Mouse (Mus musculus) B cell, adult (primary cell): Measurements from ENCODE around the gene Cldn2. TPM values are rescaled to one million over a fixed set of nuclear protein-coding genes. Genes with fewer than 3 reads are reported as not detected.

Source experiments
- total RNA-seq: library from RNA; stranded (reverse); gene quantifications from 4 replicates; pipeline ENCODE4 v1.2.4, GENCODE M21; 2023; ENCODE audit not compliant: inconsistent age

Gene Cldn2
- not detected in 4 replicates for total RNA-seq

DNA sequence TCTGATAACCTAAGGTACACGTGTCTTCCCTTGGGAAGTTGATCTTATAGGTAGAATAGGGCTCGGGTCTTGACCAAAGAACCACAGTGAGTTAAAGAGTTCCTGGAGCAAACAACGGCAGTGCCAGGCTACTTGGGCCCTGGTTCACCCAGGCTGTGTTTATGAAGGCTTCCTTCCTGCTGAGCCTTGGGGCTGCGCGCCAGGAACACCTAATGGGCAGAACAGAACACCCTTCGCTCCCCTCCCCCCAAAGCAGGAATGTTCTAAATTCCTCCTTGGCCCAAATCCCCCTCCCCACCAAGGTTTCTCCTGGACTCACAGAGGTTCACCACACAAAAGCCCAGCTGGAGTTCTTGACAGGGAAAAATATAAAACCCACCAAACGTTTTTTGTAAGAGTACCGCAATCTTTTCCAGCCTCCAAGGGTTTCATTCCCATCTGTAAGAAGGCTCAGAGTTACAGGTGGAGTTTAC lies at the start of gene Cldn2:
TSS of gene Cldn2 (plus strand) at position 423 of the 473 bp plus-strand sequence.

GRCm38 (mm10) chrX:139782278-139783044 lies 18.2 kb upstream of the Cldn2 start, which contains the start of gene Ripply1:
Gene Ripply1, minus strand, starts transcription at chrX:139782353.

Other genes starting within 250 kb of the Cldn2 start
- not detected in 4 replicates for gene Rnf128, start 237.5 kb upstream of the Cldn2 start, total RNA-seq
- gene Tbc1d8b, start 115.8 kb upstream of the Cldn2 start, total RNA-seq: 5.8 to 7.9 TPM (median 6.8 TPM) in 4 replicates
- gene Gm15013, start 86.3 kb upstream of the Cldn2 start, total RNA-seq: not detected in 4 replicates
- gene Ripply1, start 18.5 kb upstream of the Cldn2 start, total RNA-seq: not detected in 4 replicates
- gene Morc4, start 70.8 kb downstream of the Cldn2 start, total RNA-seq: not detected in 4 replicates
- gene Rbm41, start 197.8 kb downstream of the Cldn2 start, total RNA-seq: 23.7 to 30.3 TPM (median 25.8 TPM) in 4 replicates